Mouse (Mus musculus) MEL (cell line): ENCODE measurements around the gene Heg1. TPM values are rescaled to one million over a fixed set of nuclear protein-coding genes. Genes with fewer than 3 reads are reported as not detected.

Experiments used
- DNase-seq: peaks from one replicate; pipeline ENCODE4 v3.0.0; 2011; ENCODE audit warnings: low read depth, low spot score
- H3K27ac ChIP-seq: 2 replicates; pipeline ENCODE4 v1.5.1; 2012; ENCODE audit warnings: low read depth, mild to moderate bottlenecking, control low read depth, low read length, moderate library complexity; ENCODE audit not compliant: control insufficient read depth
- H3K27me3 ChIP-seq, 2 experiments: fragments of 150-350 bp in 1 of 2; sonication (generic) in 1 of 2; 2 replicates each; pipeline ENCODE4 v1.6.1; 2012; ENCODE audit warnings: low read length in 2 of 2, mild to moderate bottlenecking in 2 of 2, improper control_type of control experiment in 1 of 2, moderate library complexity in 1 of 2; ENCODE audit not compliant: insufficient read depth in 2 of 2, control insufficient read depth in 1 of 2
- H3K36me3 ChIP-seq, 2 experiments: 2 replicates each; pipeline ENCODE4 v1.6.1; 2012 to 2014; ENCODE audit warnings: low read length in 2 of 2, improper control_type of control experiment in 1 of 2, inconsistent platforms in 1 of 2, mild to moderate bottlenecking in 1 of 2; ENCODE audit not compliant: insufficient read depth in 2 of 2, control insufficient read depth in 1 of 2
- H3K4me1 ChIP-seq, 2 experiments: fragments of 150-350 bp in 1 of 2; sonication (generic) in 1 of 2; 2 replicates each; pipeline ENCODE4 v1.6.1; 2012; ENCODE audit warnings: low read length in 2 of 2, improper control_type of control experiment in 1 of 2, mild to moderate bottlenecking in 1 of 2; ENCODE audit not compliant: insufficient read depth in 2 of 2, control insufficient read depth in 1 of 2
- H3K4me3 ChIP-seq, 2 experiments: fragments of 150-350 bp in 1 of 2; sonication (generic) in 1 of 2; 2 replicates each; pipeline ENCODE4 v1.5.1; 2012; ENCODE audit warnings: low read depth in 2 of 2, low read length in 2 of 2, mild to moderate bottlenecking in 2 of 2, moderate library complexity in 2 of 2, control low read depth in 1 of 2, improper control_type of control experiment in 1 of 2; ENCODE audit not compliant: control insufficient read depth in 1 of 2, insufficient read depth in 1 of 2
- H3K79me2 ChIP-seq: 2 replicates; pipeline ENCODE4 v1.6.1; 2012; ENCODE audit warnings: mild to moderate bottlenecking, low read length, moderate library complexity; ENCODE audit not compliant: control insufficient read depth, poor library complexity, insufficient read depth
- H3K9ac ChIP-seq: 2 replicates; pipeline ENCODE4 v1.6.1; 2012; ENCODE audit warnings: low read depth, mild to moderate bottlenecking, control low read depth, low read length, moderate library complexity; ENCODE audit not compliant: control insufficient read depth, poor library complexity, severe bottlenecking
- H3K9me3 ChIP-seq: fragments of 150-350 bp; sonication (generic); replicated peaks from 2 replicates; pipeline ENCODE4 v1.6.1; 2012; ENCODE audit warnings: mild to moderate bottlenecking, low read length, improper control_type of control experiment, moderate library complexity; ENCODE audit not compliant: insufficient read depth
- BHLHE40 ChIP-seq: IDR thresholded peaks from 2 replicates; pipeline ENCODE4 v1.6.1; 2012; ENCODE audit warnings: low read depth, mild to moderate bottlenecking, inconsistent platforms, low read length, improper control_type of control experiment, borderline replicate concordance
- CTCF ChIP-seq, 3 experiments: IDR thresholded peaks in 2 of 3; conservative IDR thresholded peaks in 1 of 3; 2 replicates each; pipeline ENCODE4 v1.5.1; 2011 to 2012; ENCODE audit warnings: low read length in 3 of 3, low read depth in 2 of 3, mild to moderate bottlenecking in 2 of 3, improper control_type of control experiment in 1 of 3, inconsistent platforms in 1 of 3, mixed read lengths in 1 of 3, moderate library complexity in 1 of 3; ENCODE audit not compliant: control insufficient read depth in 1 of 3, insufficient read depth in 1 of 3, poor library complexity in 1 of 3, severe bottlenecking in 1 of 3
- EP300 ChIP-seq, 2 experiments: IDR thresholded peaks; 2 replicates each; pipeline ENCODE4 v1.6.1; 2011; ENCODE audit warnings: improper control_type of control experiment in 2 of 2, low read length in 2 of 2, low read depth in 1 of 2, mild to moderate bottlenecking in 1 of 2
- ETS1 ChIP-seq: IDR thresholded peaks from 2 replicates; pipeline ENCODE4 v1.6.1; 2012; ENCODE audit warnings: low read depth, mild to moderate bottlenecking, inconsistent platforms, low read length, improper control_type of control experiment, moderate library complexity
- GABPA ChIP-seq: IDR thresholded peaks from 2 replicates; pipeline ENCODE4 v1.6.1; 2012; ENCODE audit warnings: low read depth, mild to moderate bottlenecking, inconsistent platforms, low read length, improper control_type of control experiment, moderate library complexity
- GATA1 ChIP-seq: IDR thresholded peaks from 2 replicates; pipeline ENCODE4 v1.6.1; 2011; ENCODE audit warnings: low read depth, low read length, improper control_type of control experiment
- HCFC1 ChIP-seq: IDR thresholded peaks from 2 replicates; pipeline ENCODE4 v1.6.1; 2012; ENCODE audit warnings: low read depth, mild to moderate bottlenecking, inconsistent platforms, low read length, improper control_type of control experiment, moderate library complexity
- JUND ChIP-seq: IDR thresholded peaks from 2 replicates; pipeline ENCODE4 v1.6.1; 2011; ENCODE audit warnings: low read depth, mild to moderate bottlenecking, improper control_type of control experiment, low read length
- MAFK ChIP-seq: IDR thresholded peaks from 2 replicates; pipeline ENCODE4 v1.6.1; 2011; ENCODE audit warnings: low read depth, mild to moderate bottlenecking, low read length, improper control_type of control experiment, borderline replicate concordance
- MAX ChIP-seq: IDR thresholded peaks from 2 replicates; pipeline ENCODE4 v1.6.1; 2011; ENCODE audit warnings: low read length, improper control_type of control experiment
- MAZ ChIP-seq: IDR thresholded peaks from 2 replicates; pipeline ENCODE4 v1.6.1; 2012; ENCODE audit warnings: low read depth, mild to moderate bottlenecking, inconsistent platforms, low read length, improper control_type of control experiment
- MXI1 ChIP-seq: IDR thresholded peaks from 2 replicates; pipeline ENCODE4 v1.6.1; 2011; ENCODE audit warnings: mild to moderate bottlenecking, low read depth, low read length, improper control_type of control experiment
- NELFE ChIP-seq: IDR thresholded peaks from 2 replicates; pipeline ENCODE4 v1.6.1; 2011; ENCODE audit warnings: low read depth, low read length, improper control_type of control experiment
- POLR2A ChIP-seq, 2 experiments: IDR thresholded peaks; 2 replicates each; pipeline ENCODE4 v1.6.1; 2011 to 2012; ENCODE audit warnings: low read length in 2 of 2, mild to moderate bottlenecking in 2 of 2, control low read depth in 1 of 2, improper control_type of control experiment in 1 of 2, low read depth in 1 of 2, moderate library complexity in 1 of 2; ENCODE audit not compliant: control insufficient read depth in 1 of 2, insufficient read depth in 1 of 2, poor library complexity in 1 of 2
- POLR2AphosphoS2 ChIP-seq: IDR thresholded peaks from 2 replicates; pipeline ENCODE4 v1.6.1; 2011; ENCODE audit warnings: low read length, improper control_type of control experiment
- POLR2AphosphoS5 ChIP-seq: IDR thresholded peaks from 2 replicates; pipeline ENCODE4 v1.6.1; 2012; ENCODE audit warnings: low read depth, borderline replicate concordance, mild to moderate bottlenecking, inconsistent platforms, low read length, moderate library complexity, mixed read lengths
- RCOR1 ChIP-seq: IDR thresholded peaks from 2 replicates; pipeline ENCODE4 v1.6.1; 2012; ENCODE audit warnings: low read depth, mild to moderate bottlenecking, inconsistent platforms, low read length, improper control_type of control experiment
- SIN3A ChIP-seq: IDR thresholded peaks from 2 replicates; pipeline ENCODE4 v1.6.1; 2012; ENCODE audit warnings: low read length, improper control_type of control experiment, inconsistent platforms
- SMC3 ChIP-seq: IDR thresholded peaks from 2 replicates; pipeline ENCODE4 v1.6.1; 2011; ENCODE audit warnings: low read depth, low read length, improper control_type of control experiment
- TAL1 ChIP-seq: IDR thresholded peaks from 2 replicates; pipeline ENCODE4 v1.6.1; 2012; ENCODE audit warnings: mild to moderate bottlenecking, inconsistent platforms, low read length, moderate library complexity, mixed read lengths
- TBP ChIP-seq: IDR thresholded peaks from 2 replicates; pipeline ENCODE4 v1.8.0; 2011; ENCODE audit warnings: low read depth, low read length, improper control_type of control experiment
- TCF12 ChIP-seq: IDR thresholded peaks from 2 replicates; pipeline ENCODE4 v1.6.1; 2014; ENCODE audit warnings: low read depth, mild to moderate bottlenecking, inconsistent platforms, low read length, improper control_type of control experiment, moderate library complexity
- UBTF ChIP-seq: IDR thresholded peaks from 2 replicates; pipeline ENCODE4 v1.6.1; 2012; ENCODE audit warnings: low read depth, mild to moderate bottlenecking, inconsistent platforms, low read length, improper control_type of control experiment, moderate library complexity, borderline replicate concordance; ENCODE audit not compliant: insufficient read depth
- USF1 ChIP-seq: IDR thresholded peaks from 2 replicates; pipeline ENCODE4 v1.6.1; 2014; ENCODE audit warnings: low read depth, mild to moderate bottlenecking, inconsistent platforms, low read length, improper control_type of control experiment, moderate library complexity
- ZC3H11A ChIP-seq: IDR thresholded peaks from 2 replicates; pipeline ENCODE4 v1.6.1; 2012; ENCODE audit warnings: low read depth, mild to moderate bottlenecking, inconsistent platforms, low read length, improper control_type of control experiment
- ZKSCAN1 ChIP-seq: IDR thresholded peaks from 2 replicates; pipeline ENCODE4 v1.6.1; 2012; ENCODE audit warnings: low read depth, mild to moderate bottlenecking, inconsistent platforms, low read length, improper control_type of control experiment, moderate library complexity
- polyA plus RNA-seq, 2 experiments: library from polyadenylated mRNA; stranded (reverse) in 1 of 2; unstranded in 1 of 2; fragments of >175 nt in 1 of 2; fragments of >200 nt in 1 of 2; gene quantifications; 2 replicates each; pipeline versions ENCODE4 v1.2.1 to v1.2.4; 2012; ENCODE audit warnings: low replicate concordance in 2 of 2, low read depth in 1 of 2; ENCODE audit not compliant: insufficient read length in 2 of 2, insufficient read depth in 1 of 2, missing spikeins in 1 of 2
- total RNA-seq: library from RNA; depleted of rRNA; stranded (reverse); fragments of 300-350 nt; gene quantifications from 2 replicates; pipeline ENCODE4 v1.2.3, GENCODE M21; 2012

Gene Heg1
- total and polyA plus RNA-seq, 3 experiments: 4.1 to 72.0 (median 6.9) TPM

DNA sequence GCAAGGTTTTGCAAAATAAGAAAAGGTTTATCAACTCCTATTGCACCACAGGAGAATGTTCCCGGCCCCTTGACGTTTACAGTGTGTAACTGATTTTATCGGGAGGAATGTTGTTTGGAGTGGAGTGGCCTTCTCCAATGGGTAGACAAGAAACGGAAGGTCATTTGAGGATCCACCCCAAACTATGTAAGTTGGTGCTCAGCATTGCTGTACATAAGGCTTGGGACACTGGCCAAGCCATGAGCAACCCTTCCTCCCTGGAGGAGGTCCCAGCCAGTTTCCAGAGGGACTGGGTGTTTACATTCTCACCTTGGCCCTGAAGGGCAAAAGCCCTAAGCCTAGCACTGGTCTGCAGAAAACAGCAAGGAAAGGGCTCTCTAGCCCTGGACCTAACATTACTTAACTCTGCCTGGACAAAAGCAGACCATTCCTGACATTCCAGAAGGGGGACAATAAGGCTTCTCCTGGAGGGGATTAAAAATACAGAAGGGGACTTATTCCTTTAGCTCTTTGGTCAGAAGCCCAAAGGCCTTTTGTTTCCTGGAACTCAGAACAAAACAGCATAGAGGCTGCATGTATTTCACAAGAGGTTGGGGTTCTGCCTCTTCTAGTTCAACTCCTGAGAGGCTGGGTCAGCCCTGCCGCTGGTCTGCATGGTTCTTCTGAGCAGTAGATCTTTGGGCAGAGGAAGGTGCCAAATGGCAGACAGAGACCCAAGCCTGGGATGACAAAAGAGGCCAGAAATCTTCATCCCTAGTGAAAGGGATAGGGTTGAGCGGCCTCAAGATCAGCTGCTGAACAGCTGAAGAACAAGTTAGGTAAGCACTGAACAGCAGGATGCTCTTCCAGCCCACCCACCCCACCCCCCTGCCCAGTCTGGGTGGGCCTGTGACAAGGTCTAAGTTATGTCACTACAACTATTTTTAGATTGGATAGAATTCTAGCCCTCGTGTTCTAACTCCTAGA is 7.5 kb upstream of the Heg1 start:
- no peaks in the 10 kb centered on the region for H3K27me3 ChIP-seq

DNA sequence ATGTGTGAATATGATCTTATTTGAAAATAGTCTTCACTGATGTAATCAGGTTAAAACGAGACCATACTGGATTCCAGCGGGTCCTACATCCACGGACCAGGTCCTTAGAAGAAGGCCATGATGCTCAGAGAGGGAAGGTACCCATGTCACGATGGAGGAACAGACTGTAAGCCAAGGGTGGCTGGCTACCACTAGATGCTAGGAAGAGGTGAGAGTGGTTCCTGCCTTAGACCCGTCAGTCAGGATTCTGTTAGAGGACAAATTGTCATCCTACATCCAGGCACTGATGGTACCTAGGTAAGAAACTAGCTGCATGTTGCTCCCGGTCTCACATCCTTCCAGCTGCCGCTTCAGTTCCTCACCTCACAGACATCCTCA is 6.9 kb upstream of the Heg1 start:
- H3K79me2 ChIP-seq: no peaks in the 10 kb centered on the region
- TF ChIP-seq NELFE (no peak), GABPA (no peak), USF1 (no peak), MAX (no peak), TBP (no peak), ETS1 (no peak), POLR2A (IDR thresholded peaks at IDR 0.05; ENCODE audit: control insufficient read depth in 1 of 2, insufficient read depth in 1 of 2, low read depth in 1 of 2, low read length in 2 of 2, poor library complexity in 1 of 2) (no peak), HCFC1 (no peak), MXI1 (no peak), JUND (no peak), TCF12 (no peak), ZKSCAN1 (no peak), POLR2AphosphoS2 (no peak), SIN3A (no peak), SMC3 (no peak), UBTF (no peak), TAL1 (no peak)
- TF ChIP-seq, all 39 proteins: peak for 0
- Histone ChIP-seq H3K36me3 (no peaks in the 10 kb centered on the region), H3K9ac (no peak overlapping the region), H3K9me3 (no peaks in the 10 kb centered on the region), H3K4me3 (no peak overlapping the region), H3K27me3 (no peaks in the 10 kb centered on the region), H3K27ac (no peak overlapping the region), H3K4me1 (peaks cover 0 to 6% of the 10 kb centered on the region in 2 experiments; a peak in 1 of 4 replicates)
- no peak for DNase-seq

More for the DNA sequence above, 7.5 kb upstream of the Heg1 start:
- no peak for DNase-seq
- no peak for TF ChIP-seq BHLHE40
- no peak for TF ChIP-seq TCF12
- TF ChIP-seq GATA1: no peak
- TF ChIP-seq ETS1: no peak
- TF ChIP-seq POLR2AphosphoS5: no peak
- no peak for TF ChIP-seq POLR2A (IDR thresholded peaks at IDR 0.05; ENCODE audit: control insufficient read depth in 1 of 2, insufficient read depth in 1 of 2, low read depth in 1 of 2, low read length in 2 of 2, poor library complexity in 1 of 2)
- no peak for TF ChIP-seq CTCF (IDR thresholded peaks at IDR 0.05 in 2 of 3, conservative IDR thresholded peaks at IDR 0.05 in 1 of 3; ENCODE audit: control insufficient read depth in 1 of 3, insufficient read depth in 1 of 3, low read depth in 2 of 3, low read length in 3 of 3, poor library complexity in 1 of 3, severe bottlenecking in 1 of 3)
- TF ChIP-seq HCFC1: no peak
- no peak for TF ChIP-seq EP300 (IDR thresholded peaks at IDR 0.05; ENCODE audit: low read depth in 1 of 2, low read length in 2 of 2)
- no peak for TF ChIP-seq JUND
- no peak for TF ChIP-seq SMC3
- no peak for TF ChIP-seq MAFK
- no peak for TF ChIP-seq ZC3H11A
- no peak for TF ChIP-seq MAX
- no peak for TF ChIP-seq RCOR1
- no peak for TF ChIP-seq MAZ
- no peak overlapping the region for H3K4me3 ChIP-seq
- no peaks in the 10 kb centered on the region for H3K79me2 ChIP-seq
- H3K4me1 ChIP-seq: peaks cover 0 to 6% of the 10 kb centered on the region in 2 experiments; a peak in 1 of 4 replicates
- no peaks in the 10 kb centered on the region for H3K9me3 ChIP-seq
- no peak overlapping the region for H3K9ac ChIP-seq
- no peak overlapping the region for H3K27ac ChIP-seq
- H3K36me3 ChIP-seq: no peaks in the 10 kb centered on the region
